Mouse (Mus musculus): ENCODE data around the gene Hoxb5. TPM values are rescaled to one million over a fixed set of nuclear protein-coding genes. Genes with fewer than 3 reads are reported as not detected.

Hoxb5 gene
- polyA plus RNA-seq, 1 experiment from 2014 or later: 4.5 TPM

DNA sequence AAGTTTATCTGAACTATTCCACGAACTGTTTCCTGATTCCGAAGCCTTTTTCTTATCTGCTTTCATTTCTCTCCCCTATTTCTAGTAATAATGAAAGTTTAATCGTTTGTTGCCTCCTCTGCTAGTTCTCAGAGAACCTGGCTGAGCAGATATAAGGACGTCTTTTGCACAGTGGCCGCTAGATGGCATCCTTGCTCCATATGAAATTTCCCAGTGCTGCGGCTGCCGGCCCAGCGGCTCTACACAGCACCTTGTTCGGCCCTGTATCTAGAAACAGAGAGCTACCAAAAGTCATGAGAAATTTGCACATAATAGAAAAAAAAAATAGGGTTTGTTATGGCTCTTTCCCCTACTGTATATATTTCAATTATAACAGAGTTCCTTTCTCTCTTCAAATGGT lies 24.4 kb upstream of the Hoxb5 start:
- DNase-seq (ENCODE audit: low spot score): no peak
- no peak overlapping the region for H3K4me2 ChIP-seq
- no peak for ATAC-seq (replicated peaks; ENCODE audit: low FRiP score)
- H3K9ac ChIP-seq (ENCODE audit: low read depth, low read length): no peak overlapping the region
- no peaks in the 10 kb centered on the region for H3K36me3 ChIP-seq (ENCODE audit: control insufficient read depth, insufficient read depth, low read length)
- no peak overlapping the region for H3K27ac ChIP-seq (ENCODE audit: low read depth, low read length)
- no peaks in the 10 kb centered on the region for H3K9me3 ChIP-seq (ENCODE audit: control insufficient read depth, low read length)
- H3K27me3 ChIP-seq (replicated peaks; ENCODE audit: control insufficient read depth, insufficient read depth, low read length): peaks cover 100% of the 10 kb centered on the region
- H3K4me3 ChIP-seq (ENCODE audit: low read depth, low read length): no peak overlapping the region
- no peaks in the 10 kb centered on the region for H3K4me1 ChIP-seq (replicated peaks; ENCODE audit: control insufficient read depth, insufficient read depth, low read length)
- WGBS: 1% methylated on average over 9 of the region's 9 CpGs

DNA sequence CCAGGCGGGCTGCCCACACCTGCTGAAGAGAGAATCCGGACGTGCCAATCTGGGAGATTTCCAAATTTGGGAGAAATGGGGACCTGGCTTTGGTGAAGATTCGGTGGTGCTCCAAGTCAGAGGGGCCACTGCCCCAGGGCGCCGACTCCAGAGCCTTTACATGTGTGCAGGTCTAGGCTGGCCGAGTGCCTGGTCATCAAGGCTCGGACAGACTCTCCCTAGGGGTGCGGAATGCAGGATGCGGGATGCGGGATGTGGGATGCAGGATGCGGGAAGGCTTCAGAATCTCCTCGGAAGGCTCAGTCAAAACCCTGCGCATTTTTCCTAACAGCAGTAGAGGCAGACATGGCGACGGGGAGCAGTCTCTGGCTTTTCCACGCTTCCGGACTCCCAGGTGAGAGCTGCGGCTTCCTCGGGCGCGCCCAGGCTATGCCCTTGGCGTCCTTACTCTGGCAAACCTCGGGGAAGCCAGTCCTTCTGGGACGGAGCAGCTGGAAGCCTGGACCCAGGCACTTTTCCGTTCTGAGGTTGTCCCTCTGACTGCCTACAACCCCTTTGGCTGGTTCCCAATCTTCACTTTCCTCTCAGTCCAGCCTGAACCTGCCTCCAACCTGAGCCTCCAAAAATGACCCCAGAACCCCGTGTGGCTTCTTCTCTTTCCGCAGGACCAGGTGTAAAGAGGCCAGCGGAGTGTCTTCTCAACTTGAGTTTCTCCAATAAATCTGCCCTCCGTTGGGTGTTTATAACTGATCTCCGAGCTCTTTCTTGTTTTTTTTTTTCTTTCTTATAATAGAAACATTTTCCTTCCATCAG lies 23.5 kb upstream of the Hoxb5 start:
- Histone ChIP-seq H3K27me3 (replicated peaks; ENCODE audit: control insufficient read depth, insufficient read depth, low read length) (peaks cover 100% of the 10 kb centered on the region), H3K4me3 (ENCODE audit: low read depth, low read length) (no peak overlapping the region), H3K27ac (ENCODE audit: low read depth, low read length) (no peak overlapping the region), H3K36me3 (ENCODE audit: control insufficient read depth, insufficient read depth, low read length) (no peaks in the 10 kb centered on the region), H3K9ac (ENCODE audit: low read depth, low read length) (no peak overlapping the region), H3K4me1 (replicated peaks; ENCODE audit: control insufficient read depth, insufficient read depth, low read length) (no peaks in the 10 kb centered on the region), H3K9me3 (ENCODE audit: control insufficient read depth, low read length) (no peaks in the 10 kb centered on the region), H3K4me2 (no peak overlapping the region)
- no peak for DNase-seq (ENCODE audit: low spot score)
- WGBS: 4% methylated on average over 31 of the region's 31 CpGs
- ATAC-seq (replicated peaks; ENCODE audit: low FRiP score): no peak

DNA sequence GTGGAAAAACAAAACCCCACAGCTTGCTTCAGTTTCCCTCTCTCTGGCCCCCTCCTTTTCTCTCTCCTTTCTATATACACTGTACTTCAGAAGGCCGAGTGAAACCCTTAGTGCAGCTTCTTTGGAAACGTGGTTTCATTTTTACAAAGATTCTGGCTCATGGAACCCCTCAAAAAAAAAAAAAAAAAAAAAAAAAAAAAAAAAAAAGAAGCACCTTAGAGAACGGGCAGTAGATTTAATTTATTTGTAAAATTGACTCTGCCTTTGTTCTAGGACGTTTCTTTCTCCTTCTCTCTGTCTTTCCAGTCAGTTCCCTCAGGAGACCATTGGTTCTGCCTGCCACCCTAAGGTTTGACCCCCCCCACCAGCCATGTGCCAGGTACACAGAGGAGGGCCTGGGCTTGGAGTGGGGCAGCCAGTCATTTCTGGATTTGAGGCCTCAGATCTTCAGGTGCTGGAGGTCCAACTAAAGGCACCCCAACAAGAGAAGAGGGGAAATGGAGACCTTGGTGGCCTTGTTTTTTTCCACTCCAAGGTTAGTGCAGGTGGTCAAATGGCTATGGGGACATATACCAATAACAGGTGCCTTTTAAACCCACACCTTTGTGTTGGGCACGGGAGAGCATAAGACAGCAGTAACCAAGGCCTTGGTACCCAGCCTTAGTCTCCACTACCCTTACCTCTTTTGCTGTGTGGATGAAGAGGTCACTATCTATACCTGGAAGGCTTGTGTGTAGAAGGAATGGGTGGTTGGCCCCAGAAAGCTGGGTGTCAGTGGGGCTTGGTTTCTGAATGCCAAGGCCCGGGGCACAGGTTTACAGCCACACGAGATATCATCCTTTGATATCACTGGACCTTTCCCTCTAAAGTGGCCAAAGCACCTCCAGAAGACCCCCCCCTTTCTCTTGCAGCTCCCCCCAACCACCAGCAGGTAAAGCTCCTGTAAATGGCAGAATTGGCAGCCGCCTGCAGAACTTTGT lies 22.4 kb upstream of the Hoxb5 start:
- Histone ChIP-seq H3K4me2 (no peak overlapping the region), H3K9me3 (ENCODE audit: control insufficient read depth, low read length) (no peaks in the 10 kb centered on the region), H3K4me3 (ENCODE audit: low read depth, low read length) (no peak overlapping the region), H3K4me1 (replicated peaks; ENCODE audit: control insufficient read depth, insufficient read depth, low read length) (no peaks in the 10 kb centered on the region), H3K27me3 (replicated peaks; ENCODE audit: control insufficient read depth, insufficient read depth, low read length) (peaks cover 100% of the 10 kb centered on the region), H3K9ac (ENCODE audit: low read depth, low read length) (no peak overlapping the region), H3K27ac (ENCODE audit: low read depth, low read length) (no peak overlapping the region), H3K36me3 (ENCODE audit: control insufficient read depth, insufficient read depth, low read length) (no peaks in the 10 kb centered on the region)
- ATAC-seq (replicated peaks; ENCODE audit: low FRiP score) (no peak), DNase-seq (ENCODE audit: low spot score) (no peak)
- 19% methylated on average over 8 of the region's 8 CpGs for WGBS

DNA sequence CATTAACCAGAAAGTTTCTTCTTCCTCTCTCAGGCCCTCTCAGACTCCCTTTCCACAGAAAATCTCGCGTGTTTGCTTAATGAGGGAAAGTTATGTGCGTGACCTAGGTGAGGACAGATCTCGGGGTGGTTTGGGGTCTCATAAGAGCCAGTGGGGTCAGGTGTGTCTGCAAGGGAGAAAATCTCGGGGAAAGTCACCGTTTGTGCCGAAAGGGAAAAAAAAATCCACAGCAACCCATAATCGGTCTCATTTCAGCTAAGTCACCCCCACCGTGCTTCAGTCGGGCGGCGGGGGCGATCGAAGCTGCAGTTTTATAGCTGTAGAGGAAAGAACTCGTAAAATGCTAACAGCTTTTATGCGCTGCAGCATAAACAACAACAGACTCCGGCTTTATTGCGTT lies 21.7 kb upstream of the Hoxb5 start:
- ATAC-seq (replicated peaks; ENCODE audit: low FRiP score) (no peak), DNase-seq (ENCODE audit: low spot score) (no peak)
- Histone ChIP-seq H3K9me3 (ENCODE audit: control insufficient read depth, low read length) (no peaks in the 10 kb centered on the region), H3K4me2 (no peak overlapping the region), H3K27me3 (replicated peaks; ENCODE audit: control insufficient read depth, insufficient read depth, low read length) (peaks cover 100% of the 10 kb centered on the region), H3K4me3 (ENCODE audit: low read depth, low read length) (no peak overlapping the region), H3K4me1 (replicated peaks; ENCODE audit: control insufficient read depth, insufficient read depth, low read length) (no peaks in the 10 kb centered on the region), H3K27ac (ENCODE audit: low read depth, low read length) (no peak overlapping the region), H3K36me3 (ENCODE audit: control insufficient read depth, insufficient read depth, low read length) (no peaks in the 10 kb centered on the region), H3K9ac (ENCODE audit: low read depth, low read length) (no peak overlapping the region)
- 7% methylated on average over 18 of the region's 18 CpGs for WGBS

DNA sequence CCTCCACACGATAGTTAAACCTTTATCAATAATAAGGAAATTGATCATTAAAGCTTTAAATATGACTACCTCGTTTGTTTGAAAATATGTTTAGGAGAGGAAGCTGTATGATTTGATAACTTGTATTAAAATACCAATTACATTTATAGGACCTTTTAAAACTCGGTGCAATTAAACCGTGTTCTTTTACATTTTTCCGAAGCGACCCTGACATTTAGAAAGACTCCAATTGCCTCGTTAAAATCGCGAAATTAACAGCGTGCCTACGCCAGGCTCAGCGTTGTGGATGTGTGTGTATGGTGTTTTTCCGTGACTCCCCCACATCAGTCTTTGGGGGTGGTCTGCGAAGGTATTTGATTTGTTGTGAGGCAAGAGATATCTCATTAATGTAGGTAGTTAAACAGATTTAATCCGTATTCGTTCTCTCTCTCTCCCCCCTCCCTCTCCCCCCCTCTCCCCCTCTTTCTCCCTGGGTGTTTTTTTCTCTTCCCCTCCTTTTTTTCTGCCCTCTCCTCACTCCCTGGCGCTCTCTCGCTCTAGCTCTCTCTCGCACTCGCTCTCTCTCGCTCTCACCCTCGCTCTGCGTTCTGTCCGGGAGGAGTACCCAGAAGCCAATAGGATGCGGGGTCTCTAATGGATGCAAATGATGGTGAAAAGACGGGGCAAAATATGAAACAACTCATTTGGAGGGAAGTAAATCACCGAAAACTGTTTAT lies 21.1 kb upstream of the Hoxb5 start, which contains the start of gene Hoxb8:
Hoxb8 (plus strand) TSS at position 51 of the 716 bp plus-strand sequence.
- Histone ChIP-seq H3K9me3 (ENCODE audit: control insufficient read depth, low read length) (no peaks in the 10 kb centered on the region), H3K27ac (ENCODE audit: low read depth, low read length) (no peak within 1 kb of the TSS), H3K4me1 (replicated peaks; ENCODE audit: control insufficient read depth, insufficient read depth, low read length) (no peaks in the 10 kb centered on the region), H3K36me3 (ENCODE audit: control insufficient read depth, insufficient read depth, low read length) (no peaks in the 10 kb centered on the region), H3K4me3 (ENCODE audit: low read depth, low read length) (peak within 1 kb of the TSS; percentile 32; the same call in 1 of the 2 replicates), H3K4me2 (peak within 1 kb of the TSS; percentile 49; the same call in 1 of the 2 replicates), H3K27me3 (replicated peaks; ENCODE audit: control insufficient read depth, insufficient read depth, low read length) (peaks cover 100% of the 10 kb centered on the region), H3K9ac (ENCODE audit: low read depth, low read length) (no peak within 1 kb of the TSS)
- ATAC-seq (replicated peaks; ENCODE audit: low FRiP score): no peak
- 2% methylated on average over 27 of the region's 27 CpGs for WGBS
- DNase-seq (ENCODE audit: low spot score): no peak

DNA sequence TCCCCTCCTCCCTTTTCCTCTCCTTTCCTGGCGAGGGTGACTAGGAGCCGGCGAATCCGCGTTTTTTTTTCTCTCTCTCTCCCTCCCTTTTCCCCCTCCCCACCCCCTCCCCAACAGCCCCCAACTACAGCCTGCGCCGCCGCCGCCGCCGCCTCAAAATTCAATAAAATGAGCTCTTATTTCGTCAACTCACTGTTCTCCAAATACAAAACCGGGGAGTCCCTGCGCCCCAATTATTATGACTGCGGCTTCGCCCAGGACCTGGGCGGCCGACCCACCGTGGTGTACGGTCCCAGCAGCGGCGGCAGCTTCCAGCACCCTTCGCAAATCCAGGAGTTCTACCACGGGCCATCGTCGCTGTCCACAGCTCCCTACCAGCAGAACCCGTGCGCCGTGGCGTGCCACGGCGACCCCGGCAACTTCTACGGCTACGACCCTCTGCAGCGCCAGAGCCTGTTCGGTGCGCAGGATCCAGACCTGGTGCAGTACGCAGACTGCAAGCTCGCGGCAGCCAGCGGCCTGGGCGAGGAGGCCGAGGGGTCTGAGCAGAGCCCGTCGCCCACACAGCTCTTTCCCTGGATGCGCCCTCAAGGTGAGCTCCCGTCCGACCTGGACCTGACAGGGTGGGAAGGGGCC lies 20.2 kb upstream of the Hoxb5 start:
- peak overlapping the region; percentile 32 for H3K4me3 ChIP-seq (ENCODE audit: low read depth, low read length)
- no peaks in the 10 kb centered on the region for H3K9me3 ChIP-seq (ENCODE audit: control insufficient read depth, low read length)
- under 1% methylated on average over 49 of the region's 49 CpGs for WGBS
- H3K9ac ChIP-seq (ENCODE audit: low read depth, low read length): 0 out of 2 replicates have a peak overlapping the region, but pooled peaks have one; percentile 14
- peaks cover 100% of the 10 kb centered on the region for H3K27me3 ChIP-seq (replicated peaks; ENCODE audit: control insufficient read depth, insufficient read depth, low read length)
- DNase-seq (ENCODE audit: low spot score) (no peak), ATAC-seq (replicated peaks; ENCODE audit: low FRiP score) (no peak)
- H3K27ac ChIP-seq (ENCODE audit: low read depth, low read length): no peak overlapping the region
- peak overlapping the region; percentile 49 for H3K4me2 ChIP-seq
- no peaks in the 10 kb centered on the region for H3K4me1 ChIP-seq (replicated peaks; ENCODE audit: control insufficient read depth, insufficient read depth, low read length)
- no peaks in the 10 kb centered on the region for H3K36me3 ChIP-seq (ENCODE audit: control insufficient read depth, insufficient read depth, low read length)

DNA sequence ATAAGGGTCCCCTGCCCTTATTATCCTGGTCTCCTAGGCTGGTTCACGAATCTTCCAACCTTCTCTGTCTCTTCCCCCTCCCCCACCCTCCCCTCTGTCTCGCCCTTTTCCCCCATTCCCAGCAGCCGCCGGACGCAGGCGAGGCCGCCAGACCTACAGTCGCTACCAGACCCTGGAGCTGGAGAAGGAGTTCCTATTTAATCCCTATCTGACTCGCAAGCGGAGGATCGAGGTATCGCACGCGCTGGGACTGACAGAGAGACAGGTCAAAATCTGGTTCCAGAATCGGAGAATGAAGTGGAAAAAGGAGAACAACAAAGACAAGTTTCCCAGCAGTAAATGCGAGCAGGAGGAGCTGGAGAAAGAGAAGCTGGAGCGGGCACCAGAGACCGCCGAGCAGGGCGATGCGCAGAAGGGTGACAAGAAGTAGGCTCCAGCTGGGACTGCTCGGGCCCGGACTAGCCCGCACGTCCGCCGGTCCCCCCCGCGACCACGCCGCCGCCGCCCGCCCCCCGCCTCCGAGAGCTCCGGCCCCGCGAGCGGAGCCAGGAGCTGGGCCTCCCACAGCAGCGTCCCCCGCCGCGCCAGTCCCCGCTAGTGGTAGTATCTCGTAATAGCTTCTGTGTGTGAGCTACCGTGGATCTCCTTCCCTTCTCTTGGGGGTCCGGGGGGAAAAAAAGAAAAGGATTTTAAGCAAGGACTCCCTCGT lies 18.9 kb upstream of the Hoxb5 start:
- no peaks in the 10 kb centered on the region for H3K4me1 ChIP-seq (replicated peaks; ENCODE audit: control insufficient read depth, insufficient read depth, low read length)
- H3K27ac ChIP-seq (ENCODE audit: low read depth, low read length): no peak overlapping the region
- DNase-seq (ENCODE audit: low spot score) (no peak), ATAC-seq (replicated peaks; ENCODE audit: low FRiP score) (no peak)
- peak overlapping the region; percentile 37; the same call in 1 of the 2 replicates for H3K9ac ChIP-seq (ENCODE audit: low read depth, low read length)
- peaks cover 100% of the 10 kb centered on the region for H3K27me3 ChIP-seq (replicated peaks; ENCODE audit: control insufficient read depth, insufficient read depth, low read length)
- 1% methylated on average over 44 of the region's 49 CpGs for WGBS
- H3K4me3 ChIP-seq (ENCODE audit: low read depth, low read length): peak overlapping the region; percentile 32
- no peaks in the 10 kb centered on the region for H3K9me3 ChIP-seq (ENCODE audit: control insufficient read depth, low read length)
- H3K4me2 ChIP-seq: peak overlapping the region; percentile 49
- no peaks in the 10 kb centered on the region for H3K36me3 ChIP-seq (ENCODE audit: control insufficient read depth, insufficient read depth, low read length)
